Mouse (Mus musculus): ENCODE measurements around the gene Nxph4. TPM values are rescaled to one million over a fixed set of nuclear protein-coding genes. Genes with fewer than 3 reads are reported as not detected.

Gene Nxph4
- 80.4 and 102 TPM in 2 replicates for polyA plus RNA-seq (2015; fragmentation: Nextera tagmentation; extraction: Ambion mirVana)

DNA sequence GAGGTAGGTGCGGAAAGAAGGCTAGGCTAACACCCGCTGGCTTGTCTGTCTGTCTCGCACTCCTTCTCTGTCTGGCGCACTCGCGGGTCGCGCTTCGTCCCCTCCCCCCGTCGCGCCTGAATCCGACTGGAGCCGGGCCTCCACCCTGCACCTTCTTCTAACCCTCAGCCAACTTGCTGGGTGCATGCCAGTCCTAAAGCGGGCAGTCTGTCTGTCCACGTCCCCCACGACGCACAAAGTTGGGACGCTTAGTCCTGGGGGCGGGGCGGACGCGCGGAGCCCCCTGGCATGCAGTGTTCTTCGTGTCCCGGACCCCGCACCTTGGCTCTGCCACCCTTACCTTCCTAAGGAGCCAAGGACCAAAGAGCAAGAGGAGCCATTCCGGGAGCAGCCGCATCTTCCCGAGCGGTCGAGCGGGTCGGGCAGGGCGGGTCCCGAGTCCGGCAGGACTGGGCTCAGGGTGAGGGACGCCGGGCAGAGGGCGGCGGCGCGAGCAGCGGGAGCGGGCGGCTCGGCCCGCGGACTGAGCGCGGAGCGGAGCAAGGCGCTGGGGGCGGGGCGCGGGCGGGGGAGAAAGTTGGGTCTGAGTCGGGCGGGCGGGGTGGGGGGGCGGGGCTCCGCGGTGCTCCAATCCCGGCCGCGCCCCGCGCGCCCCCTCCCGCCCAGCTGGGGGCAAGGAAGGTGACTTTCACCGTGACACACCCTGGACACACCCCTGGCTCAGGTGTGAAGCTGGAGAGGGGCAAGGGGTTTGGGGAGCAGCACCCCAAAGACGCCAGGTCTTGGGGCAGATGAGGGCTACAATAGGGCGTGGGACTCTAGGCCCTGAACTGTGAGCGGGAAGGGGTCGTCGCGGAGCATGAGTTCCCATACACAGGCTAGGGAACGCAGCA lies at the start of gene Nxph4:
Gene Nxph4, minus strand, starts transcription at position 524 of the 893 bp plus-strand sequence.
- peak within 1 kb of the TSS; percentile 60 for H3K4me3 ChIP-seq (replicated peaks)
- no peaks in the 10 kb centered on the region for H3K9me3 ChIP-seq (replicated peaks)
- peaks cover 81% of the 10 kb centered on the region for H3K4me1 ChIP-seq
- peak within 1 kb of the TSS; percentile 94 for H3K4me2 ChIP-seq
- peaks cover 10% of the 10 kb centered on the region for H3K36me3 ChIP-seq
- H3K27ac ChIP-seq (replicated peaks): peak within 1 kb of the TSS; percentile 70
- peak within 1 kb of the TSS; percentile 66 for H3K9ac ChIP-seq (replicated peaks)
- peak; percentile 15; the same call in 1 of the 2 replicates for ATAC-seq (ENCODE audit: low FRiP score)
- 0 out of 2 replicates have a peak, but pooled peaks cover 2% of the 10 kb centered on the region for H3K27me3 ChIP-seq (replicated peaks)
- under 1% methylated on average over 71 of the region's 78 CpGs for WGBS

DNA sequence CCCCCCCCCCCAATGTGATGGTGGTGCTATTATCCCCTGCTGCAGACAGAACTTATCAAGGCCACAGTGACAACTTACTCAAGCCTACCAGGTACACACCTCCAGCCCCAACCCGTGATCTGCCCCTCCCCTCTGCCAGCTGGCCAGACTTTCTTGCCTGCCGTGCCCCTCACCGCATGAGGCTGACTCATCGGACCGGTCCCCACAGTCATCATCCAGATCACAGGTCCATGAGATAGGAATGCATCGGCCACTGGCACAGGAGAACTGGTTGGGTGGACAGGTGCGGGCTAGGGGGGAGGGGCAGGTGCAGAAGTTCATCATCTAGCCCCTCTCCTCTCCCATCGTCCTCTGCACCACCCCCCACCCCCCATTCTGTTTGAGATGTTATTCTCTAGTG lies 49.3 kb upstream of the Nxph4 start:
- Histone ChIP-seq H3K4me1 (no peaks in the 10 kb centered on the region), H3K9ac (replicated peaks) (no peak overlapping the region), H3K4me2 (no peak overlapping the region), H3K9me3 (replicated peaks) (no peaks in the 10 kb centered on the region), H3K27me3 (replicated peaks) (no peaks in the 10 kb centered on the region), H3K27ac (replicated peaks) (no peak overlapping the region), H3K4me3 (replicated peaks) (no peak overlapping the region), H3K36me3 (peaks cover 93% of the 10 kb centered on the region)
- ATAC-seq (ENCODE audit: low FRiP score): no peak
- 80% methylated on average over 8 of the region's 8 CpGs for WGBS

DNA sequence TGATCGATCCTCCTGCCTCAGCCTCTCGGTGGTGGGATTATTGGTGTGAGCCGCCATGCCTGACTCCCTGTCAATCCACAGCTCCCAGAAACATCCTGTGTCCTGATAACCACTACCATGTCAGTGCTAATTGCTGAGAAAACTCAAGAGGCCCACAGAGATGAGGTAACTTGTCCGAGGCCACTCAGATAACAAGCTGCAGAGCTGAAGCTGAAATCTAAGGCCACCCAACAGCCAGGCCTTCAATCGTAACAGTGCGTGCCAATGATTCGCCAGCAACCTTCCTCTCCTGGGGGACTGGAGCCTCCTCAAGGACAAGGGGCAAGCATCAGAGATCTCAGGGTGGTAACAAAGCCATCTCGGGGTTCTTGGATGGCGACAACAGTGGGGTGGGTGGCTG lies 46.9 kb upstream of the Nxph4 start:
- no peak for ATAC-seq (ENCODE audit: low FRiP score)
- peaks cover 98% of the 10 kb centered on the region for H3K36me3 ChIP-seq
- H3K4me3 ChIP-seq (replicated peaks): no peak overlapping the region
- H3K27ac ChIP-seq (replicated peaks): no peak overlapping the region
- no peaks in the 10 kb centered on the region for H3K4me1 ChIP-seq
- no peak overlapping the region for H3K9ac ChIP-seq (replicated peaks)
- no peaks in the 10 kb centered on the region for H3K9me3 ChIP-seq (replicated peaks)
- 94% methylated on average over 9 of the region's 9 CpGs for WGBS
- H3K4me2 ChIP-seq: no peak overlapping the region
- no peaks in the 10 kb centered on the region for H3K27me3 ChIP-seq (replicated peaks)

DNA sequence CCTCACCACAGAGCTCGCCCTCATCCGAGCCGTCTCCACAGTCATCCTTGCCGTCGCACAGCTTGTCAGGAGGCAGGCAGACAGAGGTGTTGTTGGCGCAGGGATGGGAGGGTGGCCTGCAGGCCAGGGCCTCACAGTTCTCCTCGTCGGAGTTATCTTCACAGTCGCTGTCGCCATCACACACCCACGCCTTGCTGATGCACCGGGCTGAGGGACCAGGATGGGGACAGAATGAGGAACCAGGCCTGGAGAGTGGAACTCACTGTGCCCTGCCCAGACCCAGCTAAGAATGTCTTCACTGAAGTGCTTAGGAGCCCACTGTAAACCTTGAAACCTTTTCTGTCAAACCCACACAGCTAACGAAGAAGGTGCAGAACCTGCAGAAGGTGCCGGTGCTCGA lies 43.6 kb upstream of the Nxph4 start:
- no peak overlapping the region for H3K4me3 ChIP-seq (replicated peaks)
- 93% methylated on average over 15 of the region's 15 CpGs for WGBS
- H3K9ac ChIP-seq (replicated peaks): no peak overlapping the region
- H3K36me3 ChIP-seq: peaks cover 99% of the 10 kb centered on the region
- H3K27ac ChIP-seq (replicated peaks): no peak overlapping the region
- H3K9me3 ChIP-seq (replicated peaks): no peaks in the 10 kb centered on the region
- H3K27me3 ChIP-seq (replicated peaks): no peaks in the 10 kb centered on the region
- ATAC-seq (ENCODE audit: low FRiP score): no peak
- no peaks in the 10 kb centered on the region for H3K4me1 ChIP-seq
- no peak overlapping the region for H3K4me2 ChIP-seq

DNA sequence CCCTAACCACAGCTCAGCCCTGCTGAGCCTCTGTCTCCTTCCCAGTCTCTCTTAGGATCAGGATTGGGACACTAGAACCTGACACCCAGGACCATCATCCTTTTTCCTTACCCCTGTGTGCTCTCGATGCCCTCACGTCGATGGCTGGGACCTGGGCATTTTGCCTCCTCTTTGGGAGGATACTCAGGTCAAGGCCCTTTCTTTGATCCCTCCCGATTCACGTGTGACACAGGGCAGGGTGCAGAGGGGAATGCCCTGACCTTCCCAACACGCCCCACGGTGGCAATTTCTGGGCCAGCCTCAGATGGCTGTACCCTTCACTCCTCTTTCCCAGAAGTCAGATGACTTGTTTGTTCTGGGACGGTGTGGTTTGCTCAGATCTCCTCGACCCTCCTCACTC lies 42.8 kb upstream of the Nxph4 start:
- Histone ChIP-seq H3K4me1 (no peaks in the 10 kb centered on the region), H3K9ac (replicated peaks) (no peak overlapping the region), H3K27ac (replicated peaks) (no peak overlapping the region), H3K36me3 (peaks cover 99% of the 10 kb centered on the region), H3K4me3 (replicated peaks) (no peak overlapping the region), H3K4me2 (no peak overlapping the region), H3K27me3 (replicated peaks) (no peaks in the 10 kb centered on the region), H3K9me3 (replicated peaks) (no peaks in the 10 kb centered on the region)
- no peak for ATAC-seq (ENCODE audit: low FRiP score)
- 89% methylated on average over 9 of the region's 9 CpGs for whole genome bisulfite sequencing

DNA sequence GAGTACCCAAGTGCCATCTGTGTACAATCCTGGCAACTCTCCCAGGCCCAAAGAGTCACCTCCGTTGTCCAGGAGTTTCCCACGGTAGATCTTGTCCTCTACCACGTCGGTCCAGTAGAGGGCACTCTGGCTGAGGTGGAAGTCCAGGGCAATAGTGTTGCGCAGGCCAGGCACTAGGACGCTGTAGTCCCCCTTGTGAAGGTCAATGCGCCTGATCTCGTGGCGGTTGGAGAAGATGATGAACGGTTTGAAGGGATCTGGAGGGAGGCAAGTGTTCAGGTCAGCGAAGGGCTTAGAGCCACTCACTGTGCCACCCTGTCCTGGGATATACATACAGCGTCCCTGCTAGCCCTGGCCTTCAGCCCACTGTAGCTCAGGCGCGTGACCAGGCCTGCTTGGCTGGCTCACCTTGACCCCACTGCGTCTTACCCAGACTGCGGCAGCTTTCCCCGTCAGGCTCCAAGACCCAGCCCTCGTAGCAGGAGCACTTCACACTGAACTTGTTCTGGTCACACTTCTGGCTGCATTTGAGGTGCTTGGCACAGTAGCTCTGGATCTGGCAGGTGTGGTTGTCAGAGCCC lies 42.1 kb upstream of the Nxph4 start:
- 62% methylated on average over 18 of the region's 18 CpGs for WGBS

DNA sequence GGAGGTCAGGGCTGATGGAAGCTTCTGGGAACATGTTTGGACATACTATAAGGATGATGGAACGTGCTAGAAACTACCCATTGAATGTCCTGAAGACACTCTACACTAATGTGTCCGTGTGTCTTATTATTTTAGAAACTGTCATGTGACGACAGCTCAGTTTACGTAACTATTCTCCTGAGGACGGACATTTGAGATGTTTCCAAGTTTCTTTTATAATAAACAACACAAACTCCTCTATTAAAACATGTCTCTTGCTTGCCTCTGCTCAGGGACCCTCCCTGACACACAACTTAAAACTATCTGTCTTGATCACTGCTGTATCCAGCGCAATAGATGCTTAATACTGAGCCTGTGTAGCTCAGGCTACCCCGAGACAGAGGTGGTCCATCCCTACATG lies 41.4 kb upstream of the Nxph4 start:
- Histone ChIP-seq H3K27ac (replicated peaks) (no peak overlapping the region), H3K36me3 (peaks cover 99% of the 10 kb centered on the region), H3K4me1 (no peaks in the 10 kb centered on the region), H3K9me3 (replicated peaks) (no peaks in the 10 kb centered on the region), H3K4me2 (no peak overlapping the region), H3K9ac (replicated peaks) (no peak overlapping the region), H3K4me3 (replicated peaks) (no peak overlapping the region), H3K27me3 (replicated peaks) (no peaks in the 10 kb centered on the region)
- WGBS: 91% methylated on average over 7 of the region's 7 CpGs
- ATAC-seq (ENCODE audit: low FRiP score): no peak

More for the DNA sequence above, 42.1 kb upstream of the Nxph4 start:
- ATAC-seq (ENCODE audit: low FRiP score): no peak
- H3K9me3 ChIP-seq (replicated peaks): no peaks in the 10 kb centered on the region
- H3K36me3 ChIP-seq: peaks cover 99% of the 10 kb centered on the region
- no peaks in the 10 kb centered on the region for H3K4me1 ChIP-seq
- no peak overlapping the region for H3K4me3 ChIP-seq (replicated peaks)
- no peak overlapping the region for H3K27ac ChIP-seq (replicated peaks)
- H3K4me2 ChIP-seq: no peak overlapping the region
- H3K27me3 ChIP-seq (replicated peaks): no peaks in the 10 kb centered on the region
- no peak overlapping the region for H3K9ac ChIP-seq (replicated peaks)

DNA sequence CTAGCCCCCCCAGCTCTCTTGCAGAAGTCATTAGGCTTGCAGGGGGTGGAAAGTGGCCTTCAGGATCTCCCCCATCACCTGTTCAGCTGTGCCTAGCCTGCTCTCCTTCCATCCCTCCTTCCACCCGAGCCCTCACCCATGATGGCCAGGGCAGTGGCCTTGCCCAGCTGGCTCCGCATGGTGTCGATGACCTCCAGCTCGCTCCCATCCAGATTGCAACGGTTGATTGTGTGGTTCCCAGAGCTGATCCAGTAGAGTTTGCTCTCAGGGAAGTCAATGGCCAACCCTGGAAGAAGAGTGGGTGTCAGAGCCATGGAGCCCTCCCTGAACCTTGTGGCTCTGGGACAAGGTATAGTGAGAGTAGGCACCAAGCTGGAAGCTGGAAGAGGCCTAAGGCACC lies 37.9 kb upstream of the Nxph4 start:
- H3K36me3 ChIP-seq: peaks cover 90% of the 10 kb centered on the region
- ATAC-seq (ENCODE audit: low FRiP score): no peak
- no peaks in the 10 kb centered on the region for H3K9me3 ChIP-seq (replicated peaks)
- no peak overlapping the region for H3K4me3 ChIP-seq (replicated peaks)
- no peak overlapping the region for H3K27ac ChIP-seq (replicated peaks)
- H3K4me2 ChIP-seq: no peak overlapping the region
- H3K4me1 ChIP-seq: no peaks in the 10 kb centered on the region
- no peak overlapping the region for H3K9ac ChIP-seq (replicated peaks)
- WGBS: 91% methylated on average over 5 of the region's 5 CpGs
- H3K27me3 ChIP-seq (replicated peaks): no peaks in the 10 kb centered on the region

DNA sequence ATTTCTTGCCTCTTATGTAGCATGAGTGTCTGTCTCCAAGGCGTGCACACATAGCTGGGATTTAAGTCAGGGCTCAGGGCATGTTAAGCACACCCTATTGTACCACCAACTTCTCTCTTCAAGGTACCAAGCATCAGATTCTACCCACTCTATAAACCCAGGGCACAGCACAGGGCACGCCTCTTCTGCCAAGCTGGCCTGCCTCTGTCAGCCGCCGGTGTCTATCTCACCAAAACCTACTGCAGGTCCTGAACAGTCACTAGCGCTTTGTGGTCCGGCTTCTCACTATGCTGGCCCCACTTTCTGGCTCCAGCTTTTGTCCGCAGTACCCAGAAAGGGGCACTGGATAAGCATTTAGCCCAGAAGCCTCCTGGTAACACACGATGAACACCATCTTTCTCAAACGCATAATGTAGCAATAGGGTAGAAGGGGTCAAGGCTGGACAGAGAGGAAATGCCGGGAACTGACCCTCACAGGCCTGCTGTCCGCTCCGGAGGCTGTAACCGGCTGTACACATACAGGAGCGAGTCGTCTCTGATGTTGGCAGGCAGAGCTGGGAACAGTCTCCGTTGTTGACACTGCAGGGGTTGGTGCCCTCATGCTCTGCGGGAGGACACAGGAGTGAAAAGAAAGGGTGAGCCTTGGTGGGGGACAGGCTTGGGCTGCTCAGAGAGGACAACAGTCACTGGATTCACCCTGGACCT lies 36.7 kb upstream of the Nxph4 start:
- Histone ChIP-seq H3K9ac (replicated peaks) (no peak overlapping the region), H3K36me3 (peaks cover 90% of the 10 kb centered on the region), H3K9me3 (replicated peaks) (no peaks in the 10 kb centered on the region), H3K27me3 (replicated peaks) (no peaks in the 10 kb centered on the region), H3K4me2 (no peak overlapping the region), H3K4me1 (no peaks in the 10 kb centered on the region), H3K27ac (replicated peaks) (no peak overlapping the region), H3K4me3 (replicated peaks) (no peak overlapping the region)
- WGBS: 94% methylated on average over 17 of the region's 17 CpGs
- no peak for ATAC-seq (ENCODE audit: low FRiP score)

DNA sequence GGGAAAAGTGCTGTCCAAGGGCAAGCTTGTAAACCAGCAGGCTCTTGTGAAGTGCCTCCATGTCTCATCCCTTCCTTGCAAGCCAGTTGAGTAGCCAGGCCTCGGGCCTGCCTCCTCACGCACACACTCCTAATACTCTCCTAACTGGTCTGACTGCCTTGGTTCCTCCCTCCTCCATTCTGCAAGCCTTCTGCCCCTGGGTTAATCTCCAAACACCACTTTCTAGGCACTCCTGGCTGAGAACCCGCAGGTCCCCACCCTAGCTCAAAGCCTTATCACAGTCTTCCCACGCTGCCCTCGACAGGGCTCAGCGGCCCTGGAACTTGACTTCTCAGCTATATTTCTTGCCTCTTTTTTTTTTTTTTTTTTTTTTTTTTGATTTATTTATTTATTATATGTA lies 36.0 kb upstream of the Nxph4 start:
- ATAC-seq (ENCODE audit: low FRiP score): no peak
- 86% methylated on average over 6 of the region's 6 CpGs for WGBS
- Histone ChIP-seq H3K27ac (replicated peaks) (no peak overlapping the region), H3K9me3 (replicated peaks) (no peaks in the 10 kb centered on the region), H3K4me2 (no peak overlapping the region), H3K4me1 (no peaks in the 10 kb centered on the region), H3K9ac (replicated peaks) (no peak overlapping the region), H3K36me3 (peaks cover 88% of the 10 kb centered on the region), H3K27me3 (replicated peaks) (no peaks in the 10 kb centered on the region), H3K4me3 (replicated peaks) (no peak overlapping the region)

DNA sequence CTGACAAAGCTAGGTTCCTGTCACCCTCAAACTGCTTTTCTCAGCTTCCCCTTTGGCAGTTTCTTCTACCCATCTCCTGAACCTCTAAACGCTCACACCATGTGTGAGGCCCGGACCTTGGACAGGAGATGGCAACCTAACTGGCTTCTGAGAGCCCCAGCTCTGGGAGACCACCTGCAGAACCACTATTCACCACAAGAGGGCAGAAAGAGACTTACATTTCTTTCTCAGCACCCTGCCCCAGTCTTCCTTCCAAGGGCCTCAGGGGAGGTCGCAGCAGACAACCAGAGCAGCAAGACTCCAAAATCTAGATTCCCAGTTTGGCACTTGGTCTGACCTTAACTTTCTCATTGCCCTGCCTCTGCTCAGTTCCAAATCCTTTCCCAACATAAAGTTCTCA lies 35.1 kb upstream of the Nxph4 start:
- 29% methylated on average over 3 of the region's 3 CpGs for WGBS
- H3K9me3 ChIP-seq (replicated peaks): no peaks in the 10 kb centered on the region
- peaks cover 82% of the 10 kb centered on the region for H3K36me3 ChIP-seq
- H3K9ac ChIP-seq (replicated peaks): no peak overlapping the region
- H3K4me2 ChIP-seq: no peak overlapping the region
- H3K4me3 ChIP-seq (replicated peaks): no peak overlapping the region
- no peak overlapping the region for H3K27ac ChIP-seq (replicated peaks)
- H3K4me1 ChIP-seq: no peaks in the 10 kb centered on the region
- no peaks in the 10 kb centered on the region for H3K27me3 ChIP-seq (replicated peaks)
- ATAC-seq (ENCODE audit: low FRiP score): peak; percentile 52; the same call in 1 of the 2 replicates

Measured in neural tube, embryonic 15.5 days (tissue).